Mouse (Mus musculus): ENCODE measurements around the gene Elfn1. TPM values are rescaled to one million over a fixed set of nuclear protein-coding genes. Genes with fewer than 3 reads are reported as not detected.

Elfn1 gene
- polyA plus RNA-seq, 1 experiment from 2014 or later, result 0.09 TPM

DNA sequence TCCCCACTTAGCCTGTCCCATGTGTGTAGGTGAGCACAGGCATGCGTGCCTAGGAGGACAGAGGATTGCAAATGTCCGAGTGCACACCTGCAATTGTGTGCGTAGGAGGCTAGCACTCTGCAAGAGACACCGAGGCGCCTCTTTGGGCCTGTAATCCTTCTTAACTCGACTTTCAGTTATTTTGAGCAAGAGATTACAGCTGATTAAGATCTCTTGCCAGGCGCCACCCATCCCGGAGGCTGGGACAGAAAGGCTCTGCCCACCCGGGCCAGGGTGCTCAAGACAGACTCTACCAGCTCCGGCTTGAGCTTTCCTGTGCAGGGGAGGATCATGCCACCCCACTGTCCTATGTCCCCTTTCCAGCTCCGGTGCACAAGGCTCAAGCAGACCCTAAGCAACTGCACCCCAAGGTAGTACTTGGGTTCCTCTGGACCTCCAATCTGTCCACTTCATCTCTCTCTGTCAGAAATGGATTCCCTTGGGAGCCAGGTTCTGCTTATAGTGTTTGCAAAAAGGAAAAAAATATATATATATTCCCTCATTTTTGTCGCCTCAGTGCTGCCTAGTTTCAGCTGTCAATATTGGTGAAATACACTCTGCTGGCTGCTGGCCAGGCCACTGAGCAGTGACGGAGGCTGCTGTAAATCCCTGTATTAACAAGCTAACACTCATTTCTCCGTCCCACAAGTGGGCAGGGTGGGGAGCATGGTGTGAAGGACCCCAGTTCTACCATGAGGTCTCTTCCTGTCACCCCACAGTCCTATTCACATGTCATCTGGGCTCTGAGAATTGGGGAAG lies 61.6 kb downstream of the Elfn1 start:
- 72% methylated on average over 14 of the region's 14 CpGs for WGBS
- H3K27me3 ChIP-seq (ENCODE audit: control insufficient read depth, insufficient read depth, low read length), result no peaks in the 10 kb centered on the region

GRCm38 (mm10) chr5:139970186-139970631 lies 62.5 kb downstream of the Elfn1 start:
- no peak for ATAC-seq (ENCODE audit: insufficient number of reproducible peaks, insufficient read depth, low FRiP score, low read depth)
- Histone ChIP-seq H3K27ac (ENCODE audit: low read length) (no peak overlapping the region), H3K4me2 (replicated peaks; ENCODE audit: low read depth, low read length) (no peak overlapping the region), H3K9me3 (ENCODE audit: control insufficient read depth, low read depth, low read length) (no peaks in the 10 kb centered on the region), H3K4me3 (ENCODE audit: low read depth, low read length) (no peak overlapping the region), H3K36me3 (ENCODE audit: control insufficient read depth, insufficient read depth, low read length) (no peaks in the 10 kb centered on the region), H3K9ac (replicated peaks; ENCODE audit: low read depth, low read length) (no peak overlapping the region), H3K4me1 (ENCODE audit: control insufficient read depth, insufficient read depth, low read length) (no peaks in the 10 kb centered on the region), H3K27me3 (ENCODE audit: control insufficient read depth, insufficient read depth, low read length) (no peaks in the 10 kb centered on the region)
- WGBS, result 51% methylated on average over 12 of the region's 12 CpGs

More for the DNA sequence above, 61.6 kb downstream of the Elfn1 start:
- no peak overlapping the region for H3K4me2 ChIP-seq (replicated peaks; ENCODE audit: low read depth, low read length)
- H3K4me1 ChIP-seq (ENCODE audit: control insufficient read depth, insufficient read depth, low read length), result no peaks in the 10 kb centered on the region; the same call in 1 of the 2 replicates
- H3K9me3 ChIP-seq (ENCODE audit: control insufficient read depth, low read depth, low read length), result no peaks in the 10 kb centered on the region
- no peak overlapping the region for H3K4me3 ChIP-seq (ENCODE audit: low read depth, low read length)
- H3K9ac ChIP-seq (replicated peaks; ENCODE audit: low read depth, low read length), result no peak overlapping the region
- H3K27ac ChIP-seq (ENCODE audit: low read length), result no peak overlapping the region
- ATAC-seq (ENCODE audit: insufficient number of reproducible peaks, insufficient read depth, low FRiP score, low read depth), result no peak
- H3K36me3 ChIP-seq (ENCODE audit: control insufficient read depth, insufficient read depth, low read length), result no peaks in the 10 kb centered on the region

DNA sequence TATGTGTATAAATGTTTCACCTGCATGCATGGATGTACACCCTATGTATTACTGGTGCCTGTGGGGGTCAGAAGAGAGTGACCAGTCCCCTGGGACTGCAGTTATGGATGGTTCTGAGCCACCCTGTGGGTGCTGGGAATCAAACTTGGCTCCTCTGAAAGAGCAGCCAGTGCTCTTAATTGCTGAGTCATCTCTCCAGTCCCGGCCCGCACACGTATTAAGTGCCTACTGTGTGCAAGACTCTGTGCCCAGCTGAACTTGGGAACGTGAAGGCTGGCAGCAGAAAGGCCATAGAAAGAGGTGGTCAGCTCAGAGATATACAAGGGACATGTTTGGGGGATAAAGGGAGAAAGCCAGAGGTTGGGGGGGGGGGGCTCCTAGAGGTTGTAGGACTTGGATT lies 68.8 kb downstream of the Elfn1 start:
- no peak overlapping the region for H3K4me3 ChIP-seq (ENCODE audit: low read depth, low read length)
- no peaks in the 10 kb centered on the region for H3K27me3 ChIP-seq (ENCODE audit: control insufficient read depth, insufficient read depth, low read length)
- no peaks in the 10 kb centered on the region for H3K4me1 ChIP-seq (ENCODE audit: control insufficient read depth, insufficient read depth, low read length)
- no peak overlapping the region for H3K4me2 ChIP-seq (replicated peaks; ENCODE audit: low read depth, low read length)
- no peak for ATAC-seq (ENCODE audit: insufficient number of reproducible peaks, insufficient read depth, low FRiP score, low read depth)
- no peaks in the 10 kb centered on the region for H3K9me3 ChIP-seq (ENCODE audit: control insufficient read depth, low read depth, low read length)
- H3K9ac ChIP-seq (replicated peaks; ENCODE audit: low read depth, low read length), result no peak overlapping the region
- WGBS, result 77% methylated on average over 4 of the region's 4 CpGs
- no peak overlapping the region for H3K27ac ChIP-seq (ENCODE audit: low read length)
- no peaks in the 10 kb centered on the region for H3K36me3 ChIP-seq (ENCODE audit: control insufficient read depth, insufficient read depth, low read length)

DNA sequence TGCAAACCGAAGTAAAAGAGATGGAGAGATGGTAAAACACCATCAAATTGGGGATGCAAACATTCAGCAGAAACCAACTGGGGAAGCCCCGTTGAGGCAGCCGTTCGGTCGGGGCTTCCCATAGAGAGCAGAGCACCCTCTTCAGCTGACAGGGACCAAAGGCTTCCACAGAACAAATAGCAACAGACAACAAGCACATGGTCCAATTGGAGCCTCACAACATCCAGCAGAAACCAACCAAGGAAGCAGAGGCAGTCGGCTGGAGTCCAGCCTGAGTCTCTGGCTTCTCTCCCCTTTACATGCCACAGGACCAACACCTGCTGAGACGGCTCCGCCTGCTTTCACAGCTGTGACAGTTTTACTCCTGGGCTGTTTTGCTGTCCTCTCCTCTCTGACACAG lies 69.7 kb downstream of the Elfn1 start:
- WGBS, result 34% methylated on average over 8 of the region's 8 CpGs
- H3K36me3 ChIP-seq (ENCODE audit: control insufficient read depth, insufficient read depth, low read length), result no peaks in the 10 kb centered on the region
- no peak for ATAC-seq (ENCODE audit: insufficient number of reproducible peaks, insufficient read depth, low FRiP score, low read depth)
- H3K4me3 ChIP-seq (ENCODE audit: low read depth, low read length), result no peak overlapping the region
- no peaks in the 10 kb centered on the region for H3K27me3 ChIP-seq (ENCODE audit: control insufficient read depth, insufficient read depth, low read length)
- H3K9ac ChIP-seq (replicated peaks; ENCODE audit: low read depth, low read length), result no peak overlapping the region
- no peaks in the 10 kb centered on the region for H3K9me3 ChIP-seq (ENCODE audit: control insufficient read depth, low read depth, low read length)
- no peaks in the 10 kb centered on the region for H3K4me1 ChIP-seq (ENCODE audit: control insufficient read depth, insufficient read depth, low read length)
- H3K27ac ChIP-seq (ENCODE audit: low read length), result no peak overlapping the region
- H3K4me2 ChIP-seq (replicated peaks; ENCODE audit: low read depth, low read length), result no peak overlapping the region

- no peak overlapping the region for H3K4me3 ChIP-seq (ENCODE audit: low read depth, low read length)
- no peaks in the 10 kb centered on the region for H3K4me1 ChIP-seq (ENCODE audit: control insufficient read depth, insufficient read depth, low read length)
- H3K27me3 ChIP-seq (ENCODE audit: control insufficient read depth, insufficient read depth, low read length), result no peaks in the 10 kb centered on the region
- H3K4me2 ChIP-seq (replicated peaks; ENCODE audit: low read depth, low read length), result no peak overlapping the region
- no peak overlapping the region for H3K9ac ChIP-seq (replicated peaks; ENCODE audit: low read depth, low read length)
- no peaks in the 10 kb centered on the region for H3K9me3 ChIP-seq (ENCODE audit: control insufficient read depth, low read depth, low read length)
- no peak for ATAC-seq (ENCODE audit: insufficient number of reproducible peaks, insufficient read depth, low FRiP score, low read depth)
- 4% methylated on average over 13 of the region's 13 CpGs for WGBS
- no peak overlapping the region for H3K27ac ChIP-seq (ENCODE audit: low read length)
- no peaks in the 10 kb centered on the region for H3K36me3 ChIP-seq (ENCODE audit: control insufficient read depth, insufficient read depth, low read length)
Observed at GRCm38 (mm10) chr5:139978525-139979276, 71.0 kb downstream of the Elfn1 start.

GRCm38 (mm10) chr5:139979371-139979770 lies 71.6 kb downstream of the Elfn1 start:
- Histone ChIP-seq H3K9me3 (ENCODE audit: control insufficient read depth, low read depth, low read length) (no peaks in the 10 kb centered on the region), H3K9ac (replicated peaks; ENCODE audit: low read depth, low read length) (no peak overlapping the region), H3K36me3 (ENCODE audit: control insufficient read depth, insufficient read depth, low read length) (no peaks in the 10 kb centered on the region), H3K4me1 (ENCODE audit: control insufficient read depth, insufficient read depth, low read length) (no peaks in the 10 kb centered on the region), H3K4me3 (ENCODE audit: low read depth, low read length) (no peak overlapping the region), H3K27me3 (ENCODE audit: control insufficient read depth, insufficient read depth, low read length) (no peaks in the 10 kb centered on the region), H3K27ac (ENCODE audit: low read length) (no peak overlapping the region), H3K4me2 (replicated peaks; ENCODE audit: low read depth, low read length) (no peak overlapping the region)
- WGBS, result 82% methylated on average over 9 of the region's 9 CpGs
- no peak for ATAC-seq (ENCODE audit: insufficient number of reproducible peaks, insufficient read depth, low FRiP score, low read depth)

- Histone ChIP-seq H3K4me1 (ENCODE audit: control insufficient read depth, insufficient read depth, low read length) (no peaks in the 10 kb centered on the region), H3K27me3 (ENCODE audit: control insufficient read depth, insufficient read depth, low read length) (no peaks in the 10 kb centered on the region), H3K9ac (replicated peaks; ENCODE audit: low read depth, low read length) (no peak overlapping the region), H3K36me3 (ENCODE audit: control insufficient read depth, insufficient read depth, low read length) (no peaks in the 10 kb centered on the region), H3K4me2 (replicated peaks; ENCODE audit: low read depth, low read length) (no peak overlapping the region), H3K9me3 (ENCODE audit: control insufficient read depth, low read depth, low read length) (peaks cover 3% of the 10 kb centered on the region; the same call in 1 of the 2 replicates), H3K4me3 (ENCODE audit: low read depth, low read length) (no peak overlapping the region), H3K27ac (ENCODE audit: low read length) (no peak overlapping the region)
- no peak for ATAC-seq (ENCODE audit: insufficient number of reproducible peaks, insufficient read depth, low FRiP score, low read depth)
- 100% methylated on average over 1 of the region's 1 CpGs for WGBS
Observed at GRCm38 (mm10) chr5:139981976-139982375, 74.2 kb downstream of the Elfn1 start.

DNA sequence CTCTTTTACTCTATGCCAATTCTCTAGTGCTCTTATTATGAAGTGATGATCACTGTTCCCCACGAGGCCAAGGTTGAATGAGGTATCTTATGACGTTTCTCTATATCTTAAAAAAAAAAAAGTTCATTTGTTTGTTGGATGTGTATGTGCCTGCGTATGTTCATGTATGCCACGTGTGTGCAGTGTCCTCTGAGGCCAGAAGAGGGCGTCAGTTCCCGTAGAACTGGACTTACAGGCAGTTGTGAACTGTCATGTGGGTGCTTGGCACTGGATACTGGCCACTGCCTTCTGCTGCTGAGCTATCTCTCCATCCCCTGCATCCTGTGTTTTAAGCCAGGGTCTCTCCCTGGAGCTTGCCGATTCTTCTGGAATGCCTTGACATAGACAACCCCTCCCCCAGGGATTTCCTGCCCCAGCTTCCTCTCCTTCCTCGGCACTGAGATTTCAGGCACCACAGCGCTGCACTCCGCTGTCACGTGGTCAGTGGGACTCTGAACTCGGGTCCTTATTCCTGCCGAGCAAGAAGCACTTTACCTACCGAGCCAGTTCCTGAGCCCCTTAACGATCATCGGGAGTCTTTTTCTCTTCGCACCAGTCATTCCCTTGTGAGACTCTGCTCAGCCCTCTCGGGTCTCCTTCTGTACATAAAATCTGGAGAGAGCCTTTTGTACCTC lies 77.5 kb downstream of the Elfn1 start:
- 36% methylated on average over 18 of the region's 18 CpGs for WGBS
- H3K9me3 ChIP-seq (ENCODE audit: control insufficient read depth, low read depth, low read length), result peaks cover 3% of the 10 kb centered on the region; the same call in 1 of the 2 replicates
- no peak overlapping the region for H3K9ac ChIP-seq (replicated peaks; ENCODE audit: low read depth, low read length)
- no peak overlapping the region for H3K4me2 ChIP-seq (replicated peaks; ENCODE audit: low read depth, low read length)
- H3K27me3 ChIP-seq (ENCODE audit: control insufficient read depth, insufficient read depth, low read length), result no peaks in the 10 kb centered on the region
- no peak for ATAC-seq (ENCODE audit: insufficient number of reproducible peaks, insufficient read depth, low FRiP score, low read depth)
- H3K4me1 ChIP-seq (ENCODE audit: control insufficient read depth, insufficient read depth, low read length), result no peaks in the 10 kb centered on the region
- H3K4me3 ChIP-seq (ENCODE audit: low read depth, low read length), result no peak overlapping the region
- H3K27ac ChIP-seq (ENCODE audit: low read length), result no peak overlapping the region
- no peaks in the 10 kb centered on the region for H3K36me3 ChIP-seq (ENCODE audit: control insufficient read depth, insufficient read depth, low read length)
